ENCODE assay signal across 26 mouse cellular contexts in genomic region chr6:71719302-71719701, GRCm38 (mm10). TPM values are rescaled to one million over a fixed set of nuclear protein-coding genes. Genes with fewer than 3 reads are reported as not detected.
DNase-seq lines count a peak whose midpoint lies in the region; ATAC-seq and TF ChIP-seq lines count a peak whose summit lies in the region.
"Had no signal": no experiment of that assay in that cellular context is flagged by ENCODE, and none has a peak within 500 bp of the region (broad histone marks: within the 10 kb centered on the region; RNA-seq: fewer than 3 reads in every experiment).

No protein-coding gene starts in this region.

- intact Hi-C loops in heart, adult 2 months (cut with DNase I): no loop called here

- H3K4me2 ChIP-seq in liver, embryonic 13.5 days: no peak overlapping the region
- no peak overlapping the region for H3K4me2 ChIP-seq in liver, embryonic 12.5 days
- H3K4me2 ChIP-seq: embryonic facial prominence, embryonic 13.5 days; embryonic facial prominence, embryonic 15.5 days; forebrain, embryonic 12.5 days had no signal

- no peak for TF ChIP-seq EP300 in heart, adult 2 months (IDR thresholded peaks at IDR 0.05; ENCODE audit: insufficient read depth, low read depth, low read length)

- H3K4me3 ChIP-seq in heart, adult 2 months: no peak overlapping the region
- no peak overlapping the region for H3K4me3 ChIP-seq in liver, embryonic 13.5 days (replicated peaks)
- H3K4me3 ChIP-seq in liver, embryonic 12.5 days: no peak overlapping the region
- H3K4me3 ChIP-seq: embryonic facial prominence, embryonic 13.5 days; embryonic facial prominence, embryonic 15.5 days; erythroblast, embryonic 14.5 days; forebrain, embryonic 10.5 days; forebrain, embryonic 12.5 days had no signal

- no peaks in the 10 kb centered on the region for H3K79me2 ChIP-seq in heart, adult 2 months (replicated peaks; ENCODE audit: control insufficient read depth, insufficient read depth, low read length)

- no peaks in the 10 kb centered on the region for H3K36me3 ChIP-seq in heart, adult 2 months (ENCODE audit: control insufficient read depth, insufficient read depth, low read length)
- H3K36me3 ChIP-seq in liver, embryonic 13.5 days: no peaks in the 10 kb centered on the region
- H3K36me3 ChIP-seq in liver, embryonic 12.5 days: no peaks in the 10 kb centered on the region
- H3K36me3 ChIP-seq: embryonic facial prominence, embryonic 13.5 days; embryonic facial prominence, embryonic 15.5 days; forebrain, embryonic 10.5 days; forebrain, embryonic 12.5 days had no signal

- no peaks in the 10 kb centered on the region for H3K4me1 ChIP-seq in heart, adult 2 months (ENCODE audit: control insufficient read depth, insufficient read depth, low read length)
- peaks cover 18% of the 10 kb centered on the region for H3K4me1 ChIP-seq in liver, embryonic 13.5 days (replicated peaks)
- peaks cover 24% of the 10 kb centered on the region for H3K4me1 ChIP-seq in liver, embryonic 12.5 days

- peak; percentile 28 for DNase-seq in heart, adult 11 months
- DNase-seq in heart, adult 2 months: no peak
- no peak for DNase-seq in liver, embryonic 13.5 days
- no peak for DNase-seq in adrenal gland, postnatal 25 days
- DNase-seq: adrenal gland, adult 8-10 months; adrenal gland, postnatal 14 days; B cell, adult 2 months; cerebellum, adult 11 months; cerebellum, adult 18-20 months; cerebellum, adult 8-10 months; cerebellum, adult 9-11 months; cerebellum, postnatal 14 days; cerebellum, postnatal 36 days; embryo, embryonic 11 days had no signal

- no peaks in the 10 kb centered on the region for H3K9me3 ChIP-seq in liver, embryonic 13.5 days (replicated peaks)
- H3K9me3 ChIP-seq in liver, embryonic 12.5 days (replicated peaks): no peaks in the 10 kb centered on the region
- H3K9me3 ChIP-seq: embryonic facial prominence, embryonic 13.5 days; embryonic facial prominence, embryonic 15.5 days; forebrain, embryonic 10.5 days; forebrain, embryonic 12.5 days had no signal

- no peak overlapping the region for H3K27ac ChIP-seq in heart, adult 2 months
- no peak overlapping the region for H3K27ac ChIP-seq in liver, embryonic 13.5 days
- no peak overlapping the region for H3K27ac ChIP-seq in liver, embryonic 12.5 days
- H3K27ac ChIP-seq: embryonic facial prominence, embryonic 13.5 days; embryonic facial prominence, embryonic 15.5 days; forebrain, embryonic 10.5 days; forebrain, embryonic 12.5 days had no signal

- peak; percentile 60; the same call in 1 of the 2 replicates for ATAC-seq in liver, embryonic 13.5 days (ENCODE audit: low read depth)
- ATAC-seq in liver, embryonic 12.5 days: no peak
- ATAC-seq: activated CD4-positive, CD25-positive, alpha-beta regulatory T cell, adult 4 months; CD4-positive, CD25-positive, alpha-beta regulatory T cell, adult 4 months; forebrain, embryonic 14.5 days; forebrain, embryonic 16.5 days; Patski had no signal

- no peak overlapping the region for H3K9ac ChIP-seq in heart, adult 2 months (ENCODE audit: low read depth, low read length)
- no peak overlapping the region for H3K9ac ChIP-seq in liver, embryonic 13.5 days
- H3K9ac ChIP-seq in liver, embryonic 12.5 days: no peak overlapping the region
- H3K9ac ChIP-seq: embryonic facial prominence, embryonic 13.5 days; embryonic facial prominence, embryonic 15.5 days; forebrain, embryonic 12.5 days had no signal

- WGBS in heart, adult 2 months: 82% methylated on average over 4 of the region's 4 CpGs
- WGBS in liver, embryonic 13.5 days (ENCODE audit: insufficient replicate concordance): 22% methylated on average over 4 of the region's 4 CpGs
- 20% methylated on average over 4 of the region's 4 CpGs for WGBS in liver, embryonic 12.5 days (ENCODE audit: insufficient replicate concordance)

- no peak for TF ChIP-seq CTCF in heart, adult 2 months (IDR thresholded peaks at IDR 0.05)

- no peak for TF ChIP-seq POLR2A in heart, adult 2 months (IDR thresholded peaks at IDR 0.05; ENCODE audit: insufficient read depth, low read depth, low read length)

- H3K27me3 ChIP-seq in heart, adult 2 months (ENCODE audit: control insufficient read depth, insufficient read depth, low read length): no peaks in the 10 kb centered on the region
- no peaks in the 10 kb centered on the region for H3K27me3 ChIP-seq in liver, embryonic 13.5 days
- H3K27me3 ChIP-seq in liver, embryonic 12.5 days (replicated peaks): no peaks in the 10 kb centered on the region
- H3K27me3 ChIP-seq: CH12.LX; embryonic facial prominence, embryonic 13.5 days; embryonic facial prominence, embryonic 15.5 days; forebrain, embryonic 12.5 days had no signal

RNA-seq across cellular contexts. Expression of gene Reep1, which starts 11.9 kb away (rescaled TPM):
- total RNA-seq in heart, adult 2 months (2021): 10 to 100 TPM; 16.7 to 18.4 TPM
- polyA plus RNA-seq in heart, adult 2 months (2012; rRNA removed): 12.1 and 25.0 TPM in 2 replicates
- 3.6 and 4.2 TPM in 2 replicates for polyA plus RNA-seq in liver, embryonic 13.5 days (2015; fragmentation: Nextera tagmentation; extraction: Ambion mirVana)
- 5.6 and 5.9 TPM in 2 replicates for polyA plus RNA-seq in liver, embryonic 12.5 days (2016; fragmentation: Nextera tagmentation; extraction: Ambion mirVana)
- 5.6 and 7.6 TPM in 2 replicates for total RNA-seq in adrenal gland, postnatal 25 days (2021)
- polyA plus RNA-seq: erythroblast, embryonic 14.5 days had no signal
